Mouse (Mus musculus) urinary bladder, postnatal 10 days (tissue): ENCODE data around the gene Dqx1.

Source experiments
- DNase-seq: peaks from one replicate; pipeline ENCODE4 v3.0.0; 2022; ENCODE audit warnings: low spot score

Gene Dqx1

DNA sequence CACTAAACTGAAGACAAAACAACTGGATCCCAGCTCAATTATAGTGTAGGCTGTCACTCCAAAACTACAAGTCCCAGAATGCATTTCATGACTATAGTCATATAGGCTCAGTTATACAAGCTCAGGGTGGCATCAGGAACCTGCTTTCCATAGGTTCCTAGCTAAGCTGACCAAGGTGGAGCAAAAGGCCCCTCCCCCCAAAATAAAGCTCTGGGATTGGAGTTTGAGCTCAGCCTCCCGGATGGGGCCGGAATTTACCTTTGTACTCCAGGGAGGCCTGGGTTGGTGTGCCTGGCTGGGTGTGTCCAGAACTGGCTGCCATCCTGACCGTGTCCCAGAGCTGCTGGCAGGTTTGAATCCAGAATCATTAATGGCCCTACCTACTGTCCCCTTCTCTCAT, at the start of gene Dqx1:
Dqx1 (plus strand) TSS at position 55 of the 400 bp plus-strand sequence.
- DNase-seq = no peak

DNA sequence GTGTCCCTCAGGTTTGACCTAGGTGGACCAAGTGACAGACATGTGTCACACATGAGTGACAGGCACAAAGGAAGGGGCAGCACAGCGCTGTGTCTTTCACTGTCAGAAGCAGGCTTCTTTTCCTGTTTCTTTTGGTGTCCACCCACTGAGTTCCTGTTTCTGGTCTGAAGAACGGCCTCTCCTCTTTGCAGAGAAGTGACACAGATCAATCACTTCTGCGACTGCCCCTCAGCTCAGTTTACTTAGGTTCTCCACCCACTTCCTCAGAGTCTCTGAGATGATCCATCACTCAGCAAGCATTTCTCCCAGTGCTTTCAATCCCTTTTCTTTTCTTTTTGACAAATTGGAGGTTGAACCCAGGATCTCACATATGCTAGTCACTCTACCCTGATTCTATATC, 49.0 kb upstream of the Dqx1 start:
- no peak for DNase-seq

DNA sequence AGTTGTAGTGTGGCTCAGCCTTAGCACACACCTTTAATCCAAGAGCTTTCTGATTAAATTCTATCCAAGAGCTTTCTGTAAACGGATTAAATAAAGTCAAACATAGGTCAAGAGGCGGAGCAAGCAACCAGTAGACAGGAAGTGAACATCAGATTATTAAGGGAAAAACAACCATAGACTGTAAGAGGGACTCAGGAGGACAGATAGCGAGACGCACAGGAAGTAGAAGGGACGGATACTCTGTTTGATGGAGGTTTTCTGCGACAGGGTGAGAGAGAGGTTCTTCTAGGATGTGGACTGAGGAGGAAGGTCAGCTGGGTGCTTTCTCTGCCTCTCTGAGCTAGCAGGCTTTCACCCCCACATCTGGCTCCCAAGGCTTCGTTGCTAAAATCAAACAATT, 47.6 kb upstream of the Dqx1 start:
- no peak for DNase-seq

DNA sequence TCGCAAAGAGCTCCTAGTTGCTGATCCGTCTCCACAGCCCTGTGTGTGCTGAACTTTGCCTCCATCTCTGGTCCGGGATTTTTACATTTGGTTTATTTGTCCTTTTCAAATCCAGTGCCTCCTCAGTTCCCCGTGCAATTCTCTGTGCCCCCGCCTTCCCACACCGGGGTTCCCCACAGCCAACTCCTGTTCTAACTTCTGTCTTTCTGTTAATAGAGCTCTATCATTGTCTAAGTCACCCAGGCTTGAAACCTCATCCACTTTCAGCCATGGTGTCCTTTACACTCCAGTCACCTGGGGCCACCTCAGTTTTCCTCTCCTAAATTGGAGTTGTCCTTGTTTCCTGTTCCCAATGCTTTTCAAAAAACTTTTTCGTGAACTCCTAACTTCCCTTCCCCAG, 46.4 kb upstream of the Dqx1 start:
- no peak for DNase-seq

DNA sequence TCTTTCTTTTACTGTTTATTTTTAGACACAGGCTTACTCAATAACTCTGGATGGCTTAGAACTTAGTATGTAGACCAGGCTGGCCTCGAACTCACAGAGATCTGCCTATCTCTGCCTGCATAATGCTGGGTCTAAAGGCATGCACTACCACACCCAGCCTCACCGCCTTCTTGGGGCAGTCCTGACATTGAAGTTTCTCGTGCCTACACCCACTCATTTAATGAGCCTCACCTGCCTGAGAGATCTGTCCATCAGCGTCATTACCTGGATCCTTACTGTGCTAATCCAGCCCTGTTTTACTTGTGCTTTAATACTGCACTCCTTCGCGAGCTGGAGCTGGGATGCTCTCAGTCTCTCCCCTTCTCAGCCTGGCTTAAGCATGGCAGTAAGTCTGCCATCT, 45.9 kb upstream of the Dqx1 start:
- DNase-seq = no peak

DNA sequence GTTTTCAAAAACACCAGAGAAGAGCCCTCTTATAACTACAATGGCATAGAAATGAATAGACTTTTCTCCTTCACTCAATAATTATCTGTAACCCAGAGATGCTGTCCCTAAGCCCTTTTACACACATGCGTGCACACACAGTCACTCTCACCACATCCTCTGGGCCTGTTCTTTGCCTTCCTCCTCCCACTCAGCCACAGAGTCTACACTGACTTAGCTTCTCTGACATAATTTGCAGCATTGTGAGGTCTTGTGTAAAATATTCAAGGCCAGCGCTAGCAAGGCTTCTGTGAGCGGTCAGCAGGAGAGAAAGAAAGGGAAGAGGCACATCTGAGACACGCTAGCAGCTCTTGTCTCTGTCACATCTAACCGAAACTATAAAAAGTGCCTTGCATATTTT, 44.2 kb upstream of the Dqx1 start:
- no peak for DNase-seq

DNA sequence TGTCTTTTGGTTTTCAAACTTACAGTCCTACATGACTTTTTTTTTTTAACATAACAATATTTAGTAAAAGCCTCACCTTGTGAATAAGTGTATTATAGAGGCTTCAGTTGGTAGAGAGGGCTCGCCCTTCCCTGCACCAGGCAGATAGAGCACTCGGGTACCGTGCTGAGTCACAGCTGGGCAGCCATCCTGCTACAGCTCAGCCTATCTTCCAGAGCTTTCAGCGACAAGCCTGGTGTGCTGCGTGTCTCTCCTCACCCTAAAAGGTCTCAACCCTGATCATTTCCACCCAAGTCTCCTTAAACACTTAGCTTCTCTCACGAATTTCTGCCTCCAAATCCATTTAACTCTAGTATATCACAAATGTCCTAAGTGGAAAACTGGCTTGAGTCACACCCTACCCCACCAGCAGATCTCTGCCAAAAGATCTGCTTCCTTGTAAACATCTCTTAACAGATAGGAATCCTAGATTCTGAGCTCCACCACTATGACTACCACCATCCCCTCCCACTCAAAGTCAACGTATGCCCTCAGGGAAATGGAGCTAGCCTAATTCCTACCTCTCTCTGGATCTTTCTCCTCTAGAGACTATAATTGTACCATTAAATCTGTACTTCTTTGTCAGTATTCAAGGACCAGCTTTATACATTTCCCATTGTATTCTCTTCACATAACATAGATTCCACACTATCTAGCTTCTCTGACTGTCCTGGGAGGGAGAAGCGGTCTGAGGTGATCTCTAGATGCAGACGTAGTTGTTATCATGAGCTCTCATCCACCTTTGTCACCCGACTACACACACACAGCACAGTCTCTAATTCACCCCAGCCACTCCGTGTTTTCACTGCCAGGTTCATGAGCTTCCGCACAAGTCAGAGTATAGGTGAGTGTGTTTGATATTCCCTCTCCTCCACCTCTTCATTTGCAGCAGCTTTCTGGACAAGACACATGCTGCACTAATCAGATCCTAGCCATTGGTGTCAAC, 42.9 kb upstream of the Dqx1 start:
- DNase-seq = no peak

DNA sequence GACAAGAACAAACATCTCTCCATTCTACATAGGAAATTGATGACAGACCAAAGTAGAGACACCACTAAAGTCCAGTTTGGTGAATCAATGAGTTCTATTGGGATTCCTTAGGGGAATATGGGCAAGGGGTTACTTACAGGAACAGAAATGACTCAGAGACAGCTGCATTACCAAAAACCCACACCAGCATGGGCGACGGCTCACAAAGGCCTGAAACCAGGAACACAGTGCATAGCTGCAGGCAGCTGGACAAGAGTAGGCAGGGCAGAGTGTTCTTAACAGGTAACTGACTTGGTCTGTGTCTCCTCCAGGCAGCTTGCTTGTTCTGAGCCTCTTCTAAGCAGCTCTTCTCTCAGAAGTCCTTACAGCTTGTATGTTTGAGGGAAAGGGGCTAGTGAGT, 41.9 kb upstream of the Dqx1 start:
- DNase-seq = no peak

DNA sequence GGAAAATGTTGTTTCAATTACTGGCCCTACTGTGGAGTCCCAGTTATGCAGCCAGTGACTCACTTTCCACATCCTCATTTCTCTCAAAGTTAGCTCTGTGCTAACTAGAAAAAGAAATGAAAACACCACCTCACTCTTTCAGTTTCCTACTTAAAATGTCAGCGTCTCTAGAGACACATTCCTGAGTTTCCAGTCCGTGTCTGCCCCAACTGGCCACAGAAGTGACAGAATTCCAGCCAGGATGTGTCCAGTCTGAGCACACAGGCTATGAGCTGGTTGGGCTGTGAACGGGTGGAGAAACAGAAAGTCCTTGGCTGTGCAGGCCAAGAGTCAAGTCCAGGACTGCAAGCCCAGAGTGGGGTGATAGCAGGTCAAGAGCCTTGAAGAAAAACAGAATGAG, 40.5 kb upstream of the Dqx1 start:
- no peak for DNase-seq

DNA sequence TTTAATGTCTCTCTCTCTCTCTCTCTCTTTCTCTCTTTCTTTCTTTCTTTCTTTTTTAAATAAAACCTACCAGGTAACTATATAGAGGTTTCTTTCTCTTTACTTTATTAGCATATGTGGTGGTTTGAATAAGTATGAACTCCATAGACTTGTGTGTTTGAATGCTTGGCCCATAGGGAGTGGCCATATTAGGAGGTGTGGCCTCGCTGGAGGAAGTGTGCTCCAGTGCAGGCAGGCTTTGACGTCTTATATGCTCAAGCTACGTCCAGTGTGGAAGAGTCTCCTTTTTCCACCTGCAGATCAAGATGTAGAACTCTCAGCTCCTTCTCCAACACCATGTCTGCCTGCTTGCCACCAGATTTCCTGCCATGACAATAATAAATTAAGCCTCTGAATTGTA, 38.6 kb upstream of the Dqx1 start:
- no peak for DNase-seq

DNA sequence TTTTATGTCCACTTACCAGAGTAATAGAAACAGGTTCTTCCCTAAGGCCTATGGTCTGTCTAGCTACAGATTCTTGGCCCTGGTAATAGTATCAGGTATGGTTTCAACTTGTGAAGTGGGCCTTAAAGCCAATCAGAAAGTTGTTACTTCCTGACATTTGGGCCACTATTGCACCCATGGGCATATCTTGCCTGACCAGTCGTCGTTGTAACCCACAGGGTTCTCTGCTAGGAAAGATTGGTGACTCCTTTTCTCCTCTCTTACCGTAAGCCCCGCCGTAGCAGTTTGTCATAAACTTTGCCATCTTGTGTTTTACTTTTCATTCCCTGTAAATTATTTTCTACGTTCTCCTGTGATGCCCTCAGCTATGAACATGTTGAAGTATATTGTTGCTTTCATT, 37.5 kb upstream of the Dqx1 start:
- no peak for DNase-seq

DNA sequence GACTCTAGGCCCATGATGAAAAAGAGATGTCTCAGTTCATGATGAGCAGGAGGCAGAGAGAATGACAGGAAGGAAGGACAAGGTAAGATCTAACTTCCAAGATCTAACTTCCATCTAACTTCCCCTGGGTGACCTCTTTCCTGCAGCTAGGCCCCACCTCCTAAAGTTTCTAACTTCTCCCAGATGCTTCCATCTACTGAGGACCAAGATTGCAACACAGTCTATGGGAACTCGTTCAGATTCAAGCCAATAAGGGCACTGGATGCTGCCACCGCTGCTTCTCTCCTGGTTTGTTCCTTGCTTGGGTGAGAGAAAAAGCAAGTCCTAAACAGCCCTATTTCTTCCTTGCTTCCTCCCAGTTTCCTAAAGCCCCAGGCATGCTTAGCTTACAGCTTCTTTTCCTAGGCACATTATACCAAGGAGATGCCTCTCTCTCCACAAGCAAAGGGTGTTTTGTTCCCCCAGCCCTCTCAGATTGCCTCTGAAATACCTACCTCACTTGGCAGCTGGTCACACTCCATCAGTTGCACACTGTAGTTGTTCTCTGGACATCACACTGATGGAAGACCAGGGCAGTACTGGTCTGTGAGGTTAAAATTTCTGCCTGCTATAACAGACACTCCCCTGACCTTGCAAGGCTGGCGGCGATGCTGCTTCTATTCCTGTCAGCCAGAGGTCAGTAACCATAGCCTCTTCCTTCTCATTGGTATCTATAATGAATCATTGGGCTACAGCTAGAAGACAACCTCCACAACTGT, 36.6 kb upstream of the Dqx1 start:
- no peak for DNase-seq

DNA sequence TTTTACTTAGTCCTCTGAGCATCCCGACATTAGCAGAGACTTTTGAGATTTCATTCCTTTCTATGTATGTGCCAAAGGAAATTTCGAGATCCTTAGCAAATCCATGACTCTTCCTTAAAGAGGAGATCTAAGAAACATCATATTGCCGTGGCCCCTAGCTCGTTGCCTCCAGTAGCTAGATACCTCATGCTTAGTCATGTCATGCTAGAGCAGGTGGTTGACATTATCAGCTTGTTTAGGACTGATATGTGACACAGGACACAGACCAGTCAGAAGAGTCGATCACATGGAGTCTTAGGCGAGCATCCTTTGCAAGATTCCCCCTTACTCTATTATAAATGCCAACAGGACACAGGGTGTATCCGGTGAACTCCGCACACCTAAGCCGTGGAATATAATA, 34.6 kb upstream of the Dqx1 start:
- no peak for DNase-seq

DNA sequence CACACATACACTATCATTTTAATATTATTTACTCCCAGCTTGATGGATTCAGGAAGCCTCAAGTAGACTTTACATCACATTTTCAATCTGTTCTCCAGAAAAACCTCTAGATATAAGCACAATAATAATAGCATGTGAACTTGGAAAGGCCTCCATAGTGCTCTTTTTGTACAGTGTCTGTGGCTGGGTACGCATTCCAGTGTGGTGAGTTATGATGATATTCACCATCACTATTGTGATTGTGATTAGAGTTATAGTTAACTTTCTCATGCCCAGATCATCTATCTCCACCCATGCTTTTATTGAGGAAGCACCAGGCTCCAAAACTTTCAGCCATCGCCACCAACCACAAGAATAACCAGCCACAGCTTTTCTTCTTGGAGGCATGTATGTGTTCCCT, 33.9 kb upstream of the Dqx1 start:
- no peak for DNase-seq

DNA sequence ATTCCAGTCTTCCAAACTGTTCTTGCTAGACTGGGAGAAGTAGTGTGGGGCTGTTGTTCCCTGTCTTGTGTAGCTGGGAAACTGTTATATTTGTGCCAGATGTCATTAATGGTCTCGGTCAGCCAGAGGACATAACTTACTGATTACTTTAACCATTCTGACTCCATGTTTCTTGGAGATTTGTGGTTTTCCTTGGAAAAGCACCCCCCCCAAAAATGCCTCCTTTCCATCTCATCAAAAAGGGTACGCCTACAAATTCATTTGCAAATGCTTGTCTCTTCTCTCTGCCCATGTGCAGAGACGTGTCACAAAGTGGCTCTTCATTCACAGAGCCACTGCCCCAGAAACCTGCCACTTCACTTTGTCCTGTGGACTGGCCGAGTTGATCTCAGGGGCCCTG, 33.2 kb upstream of the Dqx1 start:
- DNase-seq = no peak

DNA sequence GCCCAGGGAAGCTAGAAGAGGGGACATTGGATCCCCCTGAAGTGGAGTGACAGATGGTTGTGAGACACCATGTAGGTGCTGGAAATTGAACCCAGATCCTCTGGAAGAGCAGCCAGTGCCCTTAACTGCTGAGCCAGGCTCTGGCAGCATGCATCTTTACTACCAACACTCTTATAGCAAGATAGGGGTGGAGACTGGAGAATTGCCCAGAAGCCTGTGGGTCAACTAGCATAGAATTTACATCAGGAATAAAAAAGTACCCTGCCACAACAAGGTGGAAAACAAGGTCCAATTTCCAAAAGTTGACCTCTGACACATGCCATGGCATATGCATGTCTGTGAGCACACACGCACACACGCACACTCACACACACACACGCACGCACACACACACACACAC, 32.4 kb upstream of the Dqx1 start:
- no peak for DNase-seq

DNA sequence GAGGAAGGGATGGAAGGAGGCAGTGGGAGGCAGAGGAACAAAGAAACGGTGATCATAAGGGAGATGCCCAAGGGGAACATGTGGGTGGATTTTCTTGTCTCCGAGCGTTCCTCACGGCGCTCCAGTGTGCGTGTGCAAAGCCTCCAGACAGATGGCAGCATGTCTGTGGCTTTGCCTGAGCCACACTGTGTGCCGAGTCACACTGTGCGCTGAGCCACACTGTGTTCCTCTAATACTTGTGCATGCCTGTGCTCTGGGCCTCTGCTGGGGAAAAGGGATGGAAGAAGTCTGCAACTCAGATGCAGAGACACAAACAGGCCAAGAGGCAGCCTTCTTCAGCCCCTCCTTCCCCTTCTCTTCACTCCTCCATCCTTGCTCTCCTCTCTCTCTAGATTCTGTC, 30.4 kb upstream of the Dqx1 start:
- no peak for DNase-seq

DNA sequence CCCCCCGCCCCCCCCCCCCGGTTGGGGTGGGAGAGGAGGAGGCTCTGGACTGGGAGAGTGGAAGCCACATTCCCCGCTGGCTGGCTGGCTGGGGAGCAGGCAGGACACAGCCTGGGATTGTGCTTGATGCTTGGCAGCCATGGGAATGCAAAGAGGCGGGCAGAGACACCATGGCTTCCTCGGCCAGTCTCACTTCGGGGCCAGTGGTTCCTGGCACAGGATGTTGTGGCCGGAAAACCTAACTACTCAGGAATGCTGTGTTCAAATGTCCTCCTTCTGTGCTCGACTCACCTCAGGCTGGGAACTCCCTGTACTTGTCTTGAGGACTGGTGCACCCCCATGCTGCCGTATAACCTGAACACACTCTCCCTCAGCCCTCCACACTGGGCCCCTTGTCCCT, 29.9 kb upstream of the Dqx1 start:
- DNase-seq = no peak

DNA sequence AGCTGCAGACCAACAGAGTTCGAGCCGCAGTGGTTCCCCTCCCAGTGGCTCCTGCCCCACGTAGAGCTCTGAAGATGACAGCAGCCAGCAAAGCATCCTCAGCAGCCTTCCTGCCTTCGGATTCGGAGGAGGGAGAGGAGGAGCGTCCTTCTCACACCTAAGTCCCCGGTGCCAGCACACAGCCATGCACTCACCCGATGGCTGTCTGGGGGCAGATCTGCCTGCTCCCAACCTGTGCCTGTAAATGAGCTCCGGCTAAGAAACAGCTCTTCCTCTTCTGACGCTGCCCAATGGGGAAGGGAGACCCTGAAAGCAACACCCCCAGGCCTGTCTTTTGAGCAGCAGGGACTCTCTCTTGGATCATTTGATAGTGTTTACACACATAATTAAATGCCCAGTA, 27.9 kb upstream of the Dqx1 start:
- no peak for DNase-seq

DNA sequence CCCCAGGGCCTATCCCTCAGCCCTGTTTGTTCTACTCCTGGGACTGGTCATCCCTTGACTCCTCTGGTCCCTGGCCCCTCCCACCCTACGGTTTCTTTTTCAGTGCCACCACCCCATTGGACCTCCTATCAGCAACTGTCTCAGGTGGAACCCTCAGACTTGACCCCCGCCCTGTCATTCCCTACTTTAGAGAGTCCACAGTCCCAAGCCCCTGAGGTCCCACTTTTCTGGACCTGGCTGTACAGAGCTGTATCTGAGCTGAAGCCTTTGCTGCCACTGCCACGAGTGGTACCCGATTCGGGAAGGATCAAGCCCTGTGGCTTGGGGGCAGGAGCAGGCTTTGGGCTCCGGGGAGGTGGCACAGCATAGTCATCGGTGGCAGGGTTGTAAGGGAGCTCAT, 26.5 kb upstream of the Dqx1 start:
- DNase-seq = no peak

DNA sequence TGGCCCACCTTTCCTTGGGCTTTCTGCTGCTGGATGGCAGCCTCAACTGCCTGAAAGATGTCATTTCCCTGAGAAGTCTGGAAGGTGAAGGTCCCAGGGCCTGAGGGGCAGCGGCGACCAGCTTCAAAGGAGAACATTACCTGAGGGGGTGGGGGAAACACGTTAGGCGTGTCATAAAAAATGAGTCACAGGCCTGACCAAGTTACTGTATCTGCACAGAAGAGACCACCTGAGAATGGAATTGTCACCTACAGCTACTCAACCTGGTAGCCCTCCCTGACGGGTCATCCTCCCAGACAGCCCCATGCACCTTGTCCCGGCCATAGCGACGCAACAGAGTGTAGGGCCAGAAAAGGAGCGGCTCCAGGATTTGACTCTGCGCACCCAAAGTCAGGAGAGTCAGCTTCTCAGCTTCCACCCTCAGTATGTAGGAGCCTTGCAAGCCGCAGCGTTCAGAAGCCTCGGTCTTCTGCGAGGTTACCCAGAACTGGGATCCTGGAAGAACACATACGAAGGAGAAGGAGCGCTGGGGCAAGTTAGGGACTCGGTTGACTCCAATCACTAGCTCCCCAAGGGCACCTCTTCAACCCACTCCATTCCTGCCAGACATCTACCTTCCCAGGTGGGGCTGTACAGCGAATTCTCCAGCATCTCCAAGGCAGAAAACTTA, 25.6 kb upstream of the Dqx1 start:
- no peak for DNase-seq

DNA sequence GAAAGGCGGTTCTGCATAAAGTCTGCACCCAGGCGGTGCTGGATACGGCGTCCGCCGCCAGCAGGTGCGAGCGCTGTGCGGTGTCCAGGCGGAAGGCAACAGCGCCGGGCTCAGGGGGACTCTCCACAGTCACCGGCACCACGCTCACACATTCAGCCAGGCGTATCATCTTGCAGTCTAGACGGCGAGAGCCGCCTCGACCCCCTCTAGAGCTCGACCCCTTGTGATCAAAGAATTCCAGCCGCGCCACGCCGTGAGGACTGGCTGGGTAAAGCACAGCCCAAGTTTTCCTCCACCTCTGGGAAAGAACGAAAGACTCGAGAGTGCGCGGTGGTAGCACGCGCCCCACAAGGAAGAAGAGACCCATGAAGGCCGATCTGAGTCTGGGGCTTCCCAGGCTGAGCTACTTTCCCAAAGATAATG, 24.9 kb upstream of the Dqx1 start:
- DNase-seq = no peak
